Mouse (Mus musculus) forebrain, postnatal 0 days (tissue): ENCODE results near the gene Eif2s1. TPM values are rescaled to one million over a fixed set of nuclear protein-coding genes. Genes with fewer than 3 reads are reported as not detected.
A peak's percentile ranks its signal among the peaks of the same experiment; 100 is the strongest.

Source experiments
- ATAC-seq: fragments of 200-750 bp; cut with Nextera tagmentation; 2 replicates; pipeline ENCODE4 v1.8.0; 2017; ENCODE audit warnings: mild to moderate bottlenecking, moderate library complexity
- DNase-seq: peaks from one replicate; pipeline ENCODE4 v3.0.0-alpha.2; 2015
- H3K27ac ChIP-seq: fragments of 300-500 bp; sonication (generic); 2 replicates; pipeline ENCODE4 v1.5.1; 2014; ENCODE audit warnings: low read depth, mild to moderate bottlenecking, antibody characterized with exemption, low read length, moderate library complexity, mixed read lengths
- H3K27me3 ChIP-seq: fragments of 300-500 bp; sonication (generic); 2 replicates; pipeline ENCODE4 v1.6.1; 2014; ENCODE audit warnings: mild to moderate bottlenecking, low read length, mixed read lengths; ENCODE audit not compliant: insufficient read depth
- H3K36me3 ChIP-seq: fragments of 300-500 bp; sonication (generic); 2 replicates; pipeline ENCODE4 v1.6.1; 2014; ENCODE audit warnings: mild to moderate bottlenecking, moderate library complexity; ENCODE audit not compliant: insufficient read depth
- H3K4me1 ChIP-seq: fragments of 300-500 bp; sonication (generic); 2 replicates; pipeline ENCODE4 v1.6.1; 2014; ENCODE audit warnings: antibody characterized with exemption; ENCODE audit not compliant: insufficient read depth
- H3K4me2 ChIP-seq: fragments of 300-500 bp; sonication (generic); 2 replicates; pipeline ENCODE4 v1.6.1; 2014; ENCODE audit warnings: low read depth, mild to moderate bottlenecking, moderate library complexity
- H3K4me3 ChIP-seq: fragments of 300-500 bp; sonication (generic); 2 replicates; pipeline ENCODE4 v1.5.1; 2014; ENCODE audit warnings: low read depth, low read length, mixed read lengths
- H3K9ac ChIP-seq: fragments of 300-500 bp; sonication (generic); 2 replicates; pipeline ENCODE4 v1.6.1; 2014; ENCODE audit warnings: mild to moderate bottlenecking
- H3K9me3 ChIP-seq: fragments of 300-500 bp; sonication (generic); 2 replicates; pipeline ENCODE4 v1.6.1; 2016; ENCODE audit warnings: low read length
- CTCF ChIP-seq: sonication (generic); IDR thresholded peaks from 2 replicates; pipeline ENCODE4 v1.5.1; 2016; ENCODE audit warnings: antibody characterized with exemption, control low read depth, low read depth
- WGBS: fragments of 180-500 bp; shearing (Covaris S2); extraction: QIAGEN DNeasy Blood & Tissue Kit; methylation state at CpG from one replicate; pipeline ENCODE4 v1.1.7; 2014; 5-methylcytosine and 5-hydroxymethylcytosine counted together
- polyA plus RNA-seq: library from polyadenylated mRNA; unstranded; fragments of >200 nt; fragmentation: Nextera tagmentation; extraction: Ambion mirVana; gene quantifications from 2 replicates; pipeline ENCODE4 v1.2.1, GENCODE M21; 2015
- total RNA-seq: library from RNA; depleted of rRNA; stranded (reverse); fragments of >200 nt; gene quantifications from 2 replicates; pipeline ENCODE4 v1.2.3, GENCODE M21; 2014

Gene Eif2s1
- total and polyA plus RNA-seq, 2 experiments from 2014 or later, result 84.5 to 98.4 TPM

DNA sequence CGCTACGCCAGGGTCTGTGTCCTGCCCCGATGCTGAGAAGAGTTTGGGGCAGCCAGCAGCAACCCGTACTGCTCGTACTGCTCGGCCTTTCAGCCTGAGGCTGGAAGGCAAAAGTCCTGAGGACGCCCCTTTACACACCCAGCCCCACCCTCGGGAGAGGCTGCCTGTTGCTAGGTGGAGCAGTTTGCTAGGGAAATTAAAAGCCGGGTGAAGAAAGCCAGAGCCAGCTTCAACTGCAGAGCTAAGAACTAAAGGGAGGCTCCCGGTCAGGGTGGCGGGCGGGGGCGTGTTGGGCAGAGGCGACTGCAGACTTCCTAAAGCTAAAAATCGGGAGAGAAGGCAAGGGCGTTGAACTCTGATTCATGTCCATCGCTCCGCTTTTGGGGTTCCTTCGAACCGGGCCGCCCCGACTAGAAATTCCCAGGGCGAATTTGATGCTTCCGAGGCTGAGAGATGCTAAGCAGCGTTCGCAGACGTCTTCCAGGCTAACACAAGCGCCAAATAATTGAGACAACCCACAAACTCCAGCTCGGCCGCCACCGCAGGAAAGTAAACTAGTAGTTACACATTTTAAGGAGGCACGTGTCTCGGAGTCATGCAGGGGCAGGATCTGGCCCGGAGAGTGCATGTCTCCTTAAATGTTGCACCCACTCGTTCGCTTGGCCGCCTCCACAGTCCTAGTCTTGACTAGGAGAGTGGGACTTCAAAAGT is 50.2 kb downstream of the Eif2s1 start:
- DNase-seq, result no peak

DNA sequence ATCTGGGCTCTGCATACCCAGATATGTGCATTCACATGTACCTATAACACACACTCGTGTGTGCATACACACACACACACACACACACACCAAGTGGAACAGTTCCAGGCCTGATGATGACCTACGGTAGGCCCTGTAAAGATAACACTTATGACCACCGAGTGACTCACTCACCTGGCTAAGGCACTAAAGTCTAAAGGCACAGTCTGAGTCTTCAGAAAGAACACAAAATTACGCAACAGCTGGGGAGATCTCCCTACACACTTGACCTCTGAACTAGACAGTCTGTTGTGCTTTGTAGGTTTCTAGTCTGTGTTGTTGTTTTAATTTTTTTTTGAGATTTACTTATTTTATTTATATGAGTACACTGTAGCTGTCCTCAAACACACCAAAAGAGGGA is 52.8 kb downstream of the Eif2s1 start:
- H3K36me3 ChIP-seq, result no peaks in the 10 kb centered on the region
- ATAC-seq, result no peak

More for the DNA sequence above, 50.2 kb downstream of the Eif2s1 start:
- H3K9ac ChIP-seq, result no peak overlapping the region
- H3K4me2 ChIP-seq, result peak overlapping the region; percentile 44
- no peak overlapping the region for H3K27ac ChIP-seq
- no peak for ATAC-seq
- peaks cover 45% of the 10 kb centered on the region for H3K27me3 ChIP-seq
- TF ChIP-seq CTCF, result no peak
- H3K4me3 ChIP-seq, result peak overlapping the region; percentile 31
- no peaks in the 10 kb centered on the region for H3K9me3 ChIP-seq
- no peaks in the 10 kb centered on the region for H3K4me1 ChIP-seq
- WGBS, result 4% methylated on average over 36 of the region's 37 CpGs
- H3K36me3 ChIP-seq, result no peaks in the 10 kb centered on the region

DNA sequence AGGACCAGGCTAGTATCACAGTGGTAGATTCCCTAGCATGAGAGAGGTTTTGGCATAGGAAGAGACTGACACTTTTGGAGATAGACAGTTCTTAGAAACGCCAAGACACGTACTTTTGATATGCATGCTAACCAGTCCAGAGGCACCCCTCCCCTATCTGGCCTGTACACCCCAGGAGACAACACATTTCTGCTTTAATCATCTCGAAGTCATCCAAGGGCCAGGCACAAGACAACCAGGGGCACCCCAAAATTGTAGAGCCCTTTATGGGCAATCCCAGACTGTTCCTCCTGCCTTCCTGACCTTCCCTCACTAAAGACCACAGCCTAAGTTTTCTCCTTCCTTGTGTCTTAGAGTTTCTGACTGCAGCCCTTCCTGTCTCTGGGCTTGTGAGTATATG is 53.9 kb downstream of the Eif2s1 start:
- Histone ChIP-seq H3K4me1 (no peaks in the 10 kb centered on the region), H3K36me3 (no peaks in the 10 kb centered on the region), H3K9ac (no peak overlapping the region), H3K9me3 (no peaks in the 10 kb centered on the region), H3K27ac (no peak overlapping the region), H3K4me3 (no peak overlapping the region), H3K27me3 (peaks cover 18% of the 10 kb centered on the region), H3K4me2 (no peak overlapping the region)
- ATAC-seq (no peak), DNase-seq (no peak)
- WGBS, result 80% methylated on average over 3 of the region's 3 CpGs
- no peak for TF ChIP-seq CTCF

More for the DNA sequence above, 52.8 kb downstream of the Eif2s1 start:
- H3K27me3 ChIP-seq, result peaks cover 28% of the 10 kb centered on the region
- no peak overlapping the region for H3K27ac ChIP-seq
- no peak overlapping the region for H3K9ac ChIP-seq
- no peak for TF ChIP-seq CTCF
- no peak overlapping the region for H3K4me2 ChIP-seq
- H3K4me1 ChIP-seq, result no peaks in the 10 kb centered on the region
- 90% methylated on average over 4 of the region's 4 CpGs for WGBS
- DNase-seq, result no peak
- no peaks in the 10 kb centered on the region for H3K9me3 ChIP-seq
- H3K4me3 ChIP-seq, result no peak overlapping the region

DNA sequence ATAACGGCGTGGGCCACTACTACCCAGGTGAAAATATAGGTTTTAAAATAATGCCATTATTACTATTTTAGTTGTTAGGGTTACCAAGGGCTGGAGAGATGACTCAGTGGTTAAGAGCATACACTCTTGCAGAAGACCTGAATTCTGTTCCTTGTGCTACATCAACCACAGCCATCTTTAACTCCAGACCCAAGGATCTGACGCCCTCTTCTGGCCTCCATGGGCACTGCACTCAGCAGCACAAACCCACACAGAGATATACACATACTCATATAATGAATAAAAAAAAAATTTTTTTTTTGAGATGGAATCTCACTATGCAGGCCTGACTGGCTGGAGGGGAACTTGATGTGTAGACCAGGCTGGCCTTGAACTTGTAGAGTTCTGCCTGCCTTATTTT is 54.7 kb downstream of the Eif2s1 start:
- Histone ChIP-seq H3K4me3 (no peak overlapping the region), H3K4me1 (no peaks in the 10 kb centered on the region), H3K27ac (no peak overlapping the region), H3K36me3 (no peaks in the 10 kb centered on the region), H3K9ac (no peak overlapping the region), H3K4me2 (no peak overlapping the region), H3K27me3 (peaks cover 11% of the 10 kb centered on the region), H3K9me3 (no peaks in the 10 kb centered on the region)
- no peak for ATAC-seq
- 74% methylated on average over 3 of the region's 3 CpGs for WGBS
- no peak for DNase-seq
- TF ChIP-seq CTCF, result no peak

DNA sequence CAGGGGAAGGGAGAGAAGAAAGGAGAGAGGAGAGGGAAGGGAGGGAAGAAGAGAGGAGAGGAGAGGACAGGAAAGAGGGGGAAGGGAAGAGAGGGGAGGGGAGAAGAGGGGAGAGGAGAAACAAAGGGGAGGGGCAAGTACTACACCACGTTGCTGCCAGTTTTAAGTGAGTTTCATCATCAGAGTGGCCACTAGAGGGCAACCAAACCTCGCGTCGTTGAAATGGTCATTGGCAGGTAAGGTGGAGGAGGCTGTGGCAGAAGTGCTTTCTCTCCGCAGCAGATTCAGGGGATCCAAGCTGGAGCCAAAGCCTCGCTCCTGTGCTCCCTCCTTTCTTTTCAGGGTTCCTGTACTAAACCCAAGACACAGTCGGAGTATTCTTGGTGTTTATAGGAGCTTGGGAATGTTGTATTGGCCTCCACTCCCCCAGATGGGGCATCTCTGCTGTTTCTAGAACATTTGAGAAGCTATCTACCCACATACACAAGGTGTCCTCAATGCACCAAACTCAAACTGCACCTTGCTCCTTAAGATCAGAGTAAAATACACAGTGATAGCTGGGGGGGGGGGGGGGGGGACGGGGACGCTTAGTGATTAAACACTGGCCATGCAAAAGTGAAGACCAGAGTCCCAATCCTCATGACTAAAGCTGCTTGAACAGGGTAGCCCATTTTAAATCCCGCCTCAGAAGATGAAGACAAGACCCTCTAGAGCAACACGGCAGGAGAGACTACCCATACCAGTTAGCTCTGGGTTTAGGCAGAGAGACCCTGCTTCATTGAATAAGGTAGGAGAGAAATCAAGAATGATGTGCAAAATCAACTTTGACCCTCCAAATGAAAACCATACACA is 56.8 kb downstream of the Eif2s1 start:
- ATAC-seq (peak; percentile 78), DNase-seq (peak; percentile 91)
- no peak overlapping the region for H3K27ac ChIP-seq
- H3K36me3 ChIP-seq, result no peaks in the 10 kb centered on the region
- H3K9me3 ChIP-seq, result no peaks in the 10 kb centered on the region
- no peak overlapping the region for H3K9ac ChIP-seq
- no peak overlapping the region for H3K4me3 ChIP-seq
- no peaks in the 10 kb centered on the region for H3K4me1 ChIP-seq
- peak; percentile 88 for TF ChIP-seq CTCF
- 13% methylated on average over 11 of the region's 11 CpGs for WGBS
- no peaks in the 10 kb centered on the region for H3K27me3 ChIP-seq
- peak overlapping the region; percentile 44 for H3K4me2 ChIP-seq

DNA sequence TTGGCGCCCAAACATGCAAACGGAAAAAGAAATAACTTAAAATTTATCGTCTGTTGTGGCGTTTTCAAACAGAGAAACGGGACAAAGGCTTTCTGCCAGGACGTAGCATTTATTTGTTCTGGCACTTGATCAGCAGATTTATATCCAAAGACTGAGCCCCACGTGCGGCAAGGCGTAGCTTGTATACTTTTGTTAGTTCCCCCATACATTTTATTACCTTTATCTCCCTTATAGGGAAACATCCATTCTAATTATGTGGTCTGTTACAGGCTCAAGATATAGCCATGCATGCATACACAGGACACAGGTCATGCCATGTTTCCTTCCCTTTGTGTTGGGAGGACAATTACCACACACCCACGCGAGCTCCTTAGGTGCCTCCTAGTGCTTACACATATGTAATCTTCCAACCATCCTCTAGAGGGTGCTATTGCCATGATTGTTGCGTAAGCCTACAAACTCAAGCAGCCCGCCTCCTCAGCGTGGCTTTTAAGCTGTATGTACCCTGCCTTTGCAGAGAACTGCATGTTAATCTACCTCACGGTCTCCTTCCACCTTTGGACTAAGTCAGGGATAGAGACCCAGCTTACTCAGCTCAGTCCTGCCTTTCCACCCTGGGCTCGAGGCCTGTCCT is 57.6 kb downstream of the Eif2s1 start:
- no peaks in the 10 kb centered on the region for H3K36me3 ChIP-seq
- H3K4me1 ChIP-seq, result no peaks in the 10 kb centered on the region
- H3K27me3 ChIP-seq, result no peaks in the 10 kb centered on the region
- peak; percentile 90 for ATAC-seq
- no peak overlapping the region for H3K27ac ChIP-seq
- H3K9ac ChIP-seq, result no peak overlapping the region
- peak; percentile 82 for DNase-seq
- peak overlapping the region; percentile 44 for H3K4me2 ChIP-seq
- peak; percentile 92 for TF ChIP-seq CTCF
- 29% methylated on average over 16 of the region's 16 CpGs for WGBS
- no peak overlapping the region for H3K4me3 ChIP-seq
- no peaks in the 10 kb centered on the region for H3K9me3 ChIP-seq

DNA sequence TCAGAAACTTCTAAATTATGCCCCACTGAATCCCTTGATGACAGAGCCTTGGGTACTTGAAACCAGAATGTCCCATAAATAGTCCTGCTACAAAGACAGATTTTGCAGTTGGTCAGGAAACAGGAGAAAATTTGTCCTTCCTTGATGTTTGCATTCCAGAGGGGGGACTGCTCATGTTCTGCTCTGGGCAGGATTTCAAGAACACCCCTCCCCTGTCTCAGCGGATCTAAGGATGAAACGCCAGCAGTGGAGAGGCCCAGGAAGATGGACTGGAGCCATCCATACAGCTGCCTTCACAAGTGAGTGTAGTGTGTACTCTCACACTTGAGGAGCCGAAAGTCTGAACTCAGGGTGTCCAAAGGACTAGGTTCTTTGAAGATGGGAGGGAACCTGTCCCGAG is 59.8 kb downstream of the Eif2s1 start:
- Histone ChIP-seq H3K36me3 (no peaks in the 10 kb centered on the region), H3K4me1 (no peaks in the 10 kb centered on the region), H3K4me3 (no peak overlapping the region), H3K9ac (no peak overlapping the region), H3K9me3 (no peaks in the 10 kb centered on the region), H3K27me3 (no peaks in the 10 kb centered on the region), H3K4me2 (no peak overlapping the region), H3K27ac (no peak overlapping the region)
- no peak for TF ChIP-seq CTCF
- 73% methylated on average over 4 of the region's 4 CpGs for WGBS
- ATAC-seq (no peak), DNase-seq (no peak)
